Mouse (Mus musculus) embryo, embryonic 10 days (tissue): ENCODE results near the gene Strap.
A peak's percentile ranks its signal among the peaks of the same experiment; 100 is the strongest.
"Not testable (repeated sequence)": the region's sequence is repeated elsewhere in the genome, so short reads cannot be mapped to it uniquely, and the experiment has no call there.

ENCODE experiments used
- DNase-seq: peaks from one replicate; pipeline ENCODE4 v3.0.0-alpha.2; 2015; ENCODE audit warnings: low spot score

Strap gene

DNA sequence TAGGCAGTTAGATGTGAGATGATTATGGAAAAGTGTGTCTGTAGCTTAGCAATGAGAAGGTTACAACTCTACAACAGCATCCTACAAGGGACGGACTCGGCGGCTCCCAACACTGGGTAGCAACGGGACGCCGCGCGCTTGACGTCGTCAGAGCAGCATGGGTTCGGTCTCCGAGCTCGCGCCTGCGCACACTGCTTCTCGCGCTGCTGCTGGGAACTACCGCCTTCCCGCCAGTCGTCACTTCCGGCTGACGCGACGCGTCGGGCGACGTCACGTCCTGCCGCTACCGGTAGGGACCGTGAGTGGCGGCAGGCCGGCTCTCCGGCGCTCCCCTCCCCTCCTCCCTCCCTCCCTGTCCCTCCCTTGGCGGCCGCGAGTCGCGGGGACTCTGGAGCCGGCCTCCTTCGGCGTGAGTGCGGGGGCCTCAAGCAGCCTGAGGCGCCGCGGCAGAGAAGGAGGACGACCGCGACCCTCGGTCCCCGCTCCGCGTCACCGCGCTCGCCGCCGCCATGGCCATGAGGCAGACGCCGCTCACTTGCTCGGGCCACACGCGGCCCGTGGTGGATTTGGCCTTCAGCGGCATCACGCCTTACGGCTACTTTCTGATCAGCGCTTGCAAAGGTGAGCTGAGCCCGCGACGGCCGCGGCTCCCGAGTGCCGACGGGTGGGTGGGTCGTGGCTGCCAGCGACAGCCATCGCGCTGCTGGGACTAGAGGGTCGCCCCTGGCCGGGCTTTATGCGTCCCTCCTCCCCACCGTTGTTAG lies at the start of gene Strap:
Strap (plus strand) TSS at position 233 of the 764 bp plus-strand sequence.
- peak; percentile 100 for DNase-seq

DNA sequence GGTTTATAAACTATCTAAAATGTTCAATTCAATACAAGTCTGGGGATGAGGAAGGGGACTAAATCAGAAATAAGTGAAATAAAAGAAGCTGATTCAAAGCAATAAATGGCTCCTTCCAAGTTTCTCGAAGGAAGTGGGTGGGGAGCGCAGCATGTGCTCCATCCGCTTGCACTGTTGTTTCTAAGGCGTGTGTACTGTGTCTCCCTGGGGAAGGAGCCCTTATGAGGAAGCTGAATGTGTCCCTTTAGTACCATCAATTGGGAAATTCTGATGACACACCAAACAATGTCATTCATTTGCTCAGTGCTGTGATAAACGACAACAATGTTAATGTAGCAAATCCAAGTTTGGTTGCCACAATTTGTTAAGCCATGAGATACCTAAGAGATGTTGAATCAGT lies 47.2 kb upstream of the Strap start:
- DNase-seq, result no peak

DNA sequence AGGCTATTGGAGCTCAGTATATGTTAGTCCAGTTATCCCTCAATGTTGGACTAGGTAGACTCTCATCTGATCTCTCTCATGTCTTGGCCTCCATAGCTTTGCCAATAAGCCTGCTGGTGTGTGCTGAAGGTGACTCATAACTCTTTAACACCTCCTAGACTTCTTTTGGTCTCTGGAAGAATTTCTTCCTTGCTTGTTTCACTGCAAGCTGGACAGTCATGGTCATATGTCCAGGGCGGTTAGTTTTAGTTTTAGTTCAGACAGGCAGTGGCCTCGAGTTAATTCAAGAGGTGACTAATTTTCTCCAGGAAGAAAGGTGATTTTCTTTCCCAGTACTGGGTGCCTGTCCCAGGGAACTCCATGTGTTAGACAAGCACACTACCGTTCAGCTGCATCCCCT lies 46.8 kb upstream of the Strap start:
- DNase-seq, result no peak

DNA sequence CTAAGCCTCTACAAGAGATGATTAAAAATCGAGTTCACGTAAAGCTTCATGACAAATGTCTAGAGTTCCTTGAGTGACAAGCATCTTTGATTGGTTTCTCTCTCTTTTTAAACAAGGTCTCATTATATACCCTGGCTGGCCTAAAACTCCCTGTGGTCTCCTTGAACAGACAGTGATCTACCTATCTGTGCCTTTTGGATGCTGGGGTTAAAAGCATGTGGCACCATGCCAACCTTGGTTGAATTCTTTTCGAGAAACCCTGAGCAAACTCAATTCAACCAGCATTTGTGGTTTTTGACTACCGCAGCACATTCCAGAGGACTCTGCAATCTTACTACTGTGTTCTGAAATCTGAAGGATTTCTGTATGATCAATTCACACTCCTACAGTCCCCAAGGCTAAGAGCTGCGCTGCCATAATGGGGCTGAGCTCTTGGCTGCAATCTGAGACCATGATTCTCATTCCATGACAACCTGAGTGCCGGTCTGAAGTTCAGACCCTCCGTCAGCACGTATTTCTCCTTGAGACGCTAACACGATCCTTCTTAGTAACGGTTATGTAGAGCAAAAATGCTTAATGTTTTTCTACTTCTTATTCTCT lies 46.3 kb upstream of the Strap start:
- no peak for DNase-seq

DNA sequence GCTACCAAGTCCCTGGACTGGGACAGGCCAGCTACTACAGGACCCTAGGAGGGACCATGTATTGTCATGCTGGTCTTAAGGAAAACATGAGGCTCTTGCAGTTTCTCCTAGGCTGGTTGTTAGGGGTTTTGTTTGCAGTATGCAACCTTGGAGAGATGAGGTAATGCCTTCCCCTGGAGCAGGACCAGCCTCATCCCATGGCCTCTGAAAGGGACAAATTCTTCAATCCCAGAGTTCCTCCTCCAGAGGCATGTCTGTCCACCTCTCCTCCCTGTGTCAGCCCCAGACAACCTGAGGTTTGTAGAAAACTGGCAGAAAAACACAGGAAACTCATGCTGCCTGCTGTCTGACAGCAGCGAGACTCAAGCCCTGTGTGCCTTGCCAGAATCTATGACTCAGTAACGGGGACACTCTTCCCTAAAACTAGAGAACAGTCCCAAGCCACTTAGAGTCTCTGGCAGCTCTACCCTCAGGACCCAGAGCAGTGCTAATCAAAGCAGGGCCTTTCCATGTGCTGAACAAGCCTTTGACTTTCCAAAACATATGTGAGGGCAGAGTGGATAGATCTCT lies 44.2 kb upstream of the Strap start:
- no peak for DNase-seq

DNA sequence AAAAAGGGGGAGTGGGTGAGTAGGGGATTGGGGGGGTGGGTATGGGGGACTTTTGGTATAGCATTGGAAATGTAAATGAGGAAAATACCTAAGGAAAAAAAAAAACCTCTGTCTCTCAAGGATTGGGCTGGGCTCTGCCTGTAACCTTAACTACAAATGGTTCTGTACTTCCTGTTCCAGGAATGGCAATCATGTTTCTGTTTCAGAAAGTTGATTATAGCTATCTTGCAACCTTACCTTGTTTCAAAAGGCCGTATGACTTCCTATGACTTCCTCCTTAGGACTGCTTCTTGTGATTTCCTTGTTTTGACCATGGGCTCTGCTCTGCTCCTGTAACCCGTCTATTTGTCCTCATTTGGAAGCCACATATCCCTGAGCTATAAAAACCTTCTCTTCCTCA lies 40.6 kb upstream of the Strap start:
- no peak for DNase-seq

DNA sequence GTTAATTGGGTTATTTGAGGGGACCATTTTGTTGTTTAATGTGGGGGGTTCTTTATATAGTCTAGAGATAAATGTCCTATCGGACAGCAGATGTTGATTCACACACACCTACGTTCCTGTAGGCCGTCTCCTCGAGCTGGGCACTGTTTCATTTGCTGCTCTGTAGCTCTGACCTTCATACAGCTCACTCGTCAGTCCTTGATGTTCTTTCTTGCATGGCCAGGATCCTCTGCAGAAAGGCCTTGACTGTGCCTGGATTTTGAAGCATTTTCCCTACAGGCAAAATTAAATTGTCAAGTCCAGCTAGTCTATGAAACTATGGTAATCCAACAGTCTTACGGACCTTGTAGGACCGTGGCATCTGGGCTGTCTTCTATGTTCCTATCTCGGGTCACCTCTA lies 39.8 kb upstream of the Strap start:
- DNase-seq, result no peak

DNA sequence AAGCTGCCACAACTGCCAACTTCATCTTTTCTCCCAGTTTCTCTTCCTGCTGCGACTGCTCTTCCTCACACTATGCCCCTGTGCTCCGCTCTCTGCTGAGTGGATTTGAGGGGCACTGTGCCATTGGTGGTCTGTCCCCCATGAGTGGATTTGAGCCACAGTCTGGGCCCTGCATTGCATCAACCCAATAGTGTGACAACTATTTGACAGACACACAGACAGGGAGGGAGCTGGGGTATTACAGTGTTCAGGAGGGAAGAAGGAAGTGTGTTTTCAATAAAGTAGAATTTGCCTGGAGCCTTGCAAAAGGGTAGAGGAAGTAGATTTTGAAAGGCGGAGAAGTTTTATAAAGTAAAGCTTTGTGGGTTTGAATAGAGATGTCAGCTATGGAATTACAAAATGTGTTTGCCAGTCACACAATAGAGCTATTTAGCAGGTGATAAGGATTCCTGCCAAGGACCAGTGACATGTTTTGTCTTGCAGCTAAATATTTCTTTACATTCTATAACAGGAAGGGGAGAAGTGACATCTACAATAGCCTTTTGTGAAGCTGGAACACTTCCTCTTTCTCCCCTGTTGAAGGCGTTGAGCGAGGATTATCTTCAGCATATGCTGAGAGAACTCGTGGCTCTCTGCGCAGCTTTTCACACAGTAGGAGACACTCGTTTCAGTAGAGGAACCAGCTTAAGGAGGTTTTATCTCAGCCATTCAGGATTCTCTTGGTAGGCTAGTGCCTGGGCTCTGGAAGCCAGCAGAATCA lies 38.3 kb upstream of the Strap start:
- DNase-seq, result no peak

DNA sequence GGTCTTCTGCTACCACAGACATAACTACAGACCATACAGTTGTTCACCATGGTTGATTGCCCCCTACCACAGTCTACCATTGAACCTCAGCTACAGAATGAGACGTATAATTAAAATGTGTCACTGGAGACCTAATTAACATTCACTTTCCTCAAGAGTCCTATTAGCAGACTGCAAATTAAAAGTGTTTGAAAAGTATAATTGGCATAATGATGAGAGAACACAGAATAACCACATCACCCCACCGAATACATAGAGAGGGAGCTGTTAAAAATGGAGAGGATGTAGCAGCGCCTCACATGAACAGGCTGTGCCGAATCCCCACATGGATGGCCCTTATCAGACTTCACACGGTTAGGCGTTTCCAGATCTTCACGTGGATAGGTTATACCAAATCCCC lies 35.4 kb upstream of the Strap start:
- DNase-seq, result no peak

DNA sequence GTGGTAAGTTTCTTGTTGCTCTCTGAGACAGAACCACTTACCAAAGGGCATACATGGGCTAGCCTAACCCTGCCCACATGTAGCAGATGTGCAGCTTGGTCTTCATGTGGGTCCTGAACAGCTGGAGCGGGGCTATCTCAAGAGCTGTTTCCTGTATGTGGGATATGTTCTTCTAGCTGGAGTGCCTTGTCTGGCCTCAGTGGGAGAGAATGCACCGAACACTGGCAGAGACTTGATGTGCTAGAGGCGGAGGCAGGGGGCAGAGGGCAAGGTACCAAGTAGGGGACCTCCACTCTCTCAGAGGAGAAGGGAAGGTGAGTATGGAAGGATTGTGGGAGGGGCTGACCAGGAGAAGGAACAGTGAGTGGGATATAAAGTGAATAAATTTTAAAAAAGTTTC lies 32.7 kb upstream of the Strap start:
- DNase-seq, result no peak

DNA sequence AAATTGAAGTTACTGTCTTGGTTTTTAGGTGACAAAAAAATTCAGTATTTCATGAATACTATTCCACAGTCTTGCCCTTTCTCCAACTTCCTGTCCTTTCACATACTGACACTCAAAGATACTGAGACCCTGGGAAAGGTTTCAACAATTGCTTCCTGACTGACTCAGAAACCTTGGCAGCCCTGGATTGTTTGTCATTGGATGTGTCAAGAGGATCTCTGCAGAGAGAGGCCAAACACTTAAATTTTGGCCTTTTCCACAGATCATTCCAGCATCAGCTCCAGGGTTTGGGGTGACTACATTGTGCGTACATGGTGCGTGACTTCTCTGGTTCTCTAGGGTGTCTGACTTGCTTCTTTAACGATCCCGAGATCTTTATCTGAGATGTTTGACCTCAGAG lies 32.0 kb upstream of the Strap start:
- DNase-seq, result no peak

DNA sequence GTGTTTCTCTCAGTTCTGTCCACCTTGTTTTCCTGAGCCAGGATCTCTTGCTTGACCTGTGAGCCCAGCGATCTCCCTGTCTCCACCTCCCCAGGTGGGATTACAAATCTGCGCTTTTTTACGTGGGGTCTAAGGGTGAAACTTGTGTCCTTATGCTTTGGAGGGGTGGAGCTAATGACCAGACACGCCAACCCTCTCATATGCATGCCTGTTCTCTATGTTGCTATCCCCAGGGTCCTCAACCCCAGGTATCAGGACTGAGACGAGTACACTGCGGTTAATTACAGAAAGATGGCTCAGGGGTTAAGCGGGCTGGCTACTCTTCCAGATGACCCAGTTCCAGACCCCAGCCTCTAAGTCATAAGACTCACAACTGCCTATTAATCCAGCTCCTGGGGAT lies 31.4 kb upstream of the Strap start:
- no peak for DNase-seq

DNA sequence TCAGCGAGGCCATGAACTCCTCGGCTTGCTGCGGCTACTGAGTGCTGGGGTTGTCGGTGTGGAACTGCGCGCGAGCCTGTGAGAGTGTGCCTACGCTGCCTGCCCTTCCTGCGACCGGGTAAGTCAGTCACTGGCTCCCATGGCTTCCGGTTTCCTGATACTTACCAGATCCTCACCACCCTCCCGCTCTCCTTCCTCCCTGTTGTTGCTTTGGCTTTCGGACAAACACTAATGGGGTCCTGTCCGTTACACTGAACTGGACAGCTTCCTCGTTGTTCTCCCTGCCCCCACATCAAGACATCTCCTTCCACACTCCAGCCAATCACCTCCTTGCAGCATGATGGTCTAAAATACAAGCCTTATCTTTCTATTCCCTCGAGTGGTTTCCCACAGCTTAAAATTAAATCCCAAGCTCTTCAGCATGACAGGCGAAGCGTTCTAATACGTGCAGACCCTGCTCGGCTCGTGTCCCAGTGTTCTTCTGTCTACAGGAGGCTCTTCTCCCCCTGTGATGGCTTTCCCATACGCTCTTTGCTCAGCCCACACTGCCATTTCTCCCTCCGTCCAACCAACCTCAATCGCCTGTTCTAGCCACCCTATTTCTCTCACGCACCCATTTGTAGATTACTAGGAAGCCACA lies 30.5 kb upstream of the Strap start:
- peak; percentile 5 for DNase-seq

DNA sequence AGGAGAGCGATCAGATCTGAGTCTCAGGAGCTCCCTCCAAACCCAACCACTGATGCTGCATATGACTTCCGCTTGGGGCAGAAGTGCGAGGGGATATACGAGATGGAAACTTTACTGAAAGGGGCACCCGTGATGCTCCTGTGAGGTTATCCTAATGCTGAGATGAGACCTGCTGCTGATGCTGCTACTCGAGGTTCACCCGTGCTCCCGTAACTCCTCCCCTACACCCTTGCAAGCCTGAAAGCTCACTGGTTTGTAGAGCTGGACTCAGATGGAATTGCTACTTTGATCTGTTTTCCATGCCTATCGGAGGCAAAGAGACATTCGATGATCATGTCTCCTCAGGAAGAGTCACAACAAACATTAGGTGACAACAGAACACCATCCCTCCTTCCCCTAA lies 28.7 kb upstream of the Strap start:
- no peak for DNase-seq

DNA sequence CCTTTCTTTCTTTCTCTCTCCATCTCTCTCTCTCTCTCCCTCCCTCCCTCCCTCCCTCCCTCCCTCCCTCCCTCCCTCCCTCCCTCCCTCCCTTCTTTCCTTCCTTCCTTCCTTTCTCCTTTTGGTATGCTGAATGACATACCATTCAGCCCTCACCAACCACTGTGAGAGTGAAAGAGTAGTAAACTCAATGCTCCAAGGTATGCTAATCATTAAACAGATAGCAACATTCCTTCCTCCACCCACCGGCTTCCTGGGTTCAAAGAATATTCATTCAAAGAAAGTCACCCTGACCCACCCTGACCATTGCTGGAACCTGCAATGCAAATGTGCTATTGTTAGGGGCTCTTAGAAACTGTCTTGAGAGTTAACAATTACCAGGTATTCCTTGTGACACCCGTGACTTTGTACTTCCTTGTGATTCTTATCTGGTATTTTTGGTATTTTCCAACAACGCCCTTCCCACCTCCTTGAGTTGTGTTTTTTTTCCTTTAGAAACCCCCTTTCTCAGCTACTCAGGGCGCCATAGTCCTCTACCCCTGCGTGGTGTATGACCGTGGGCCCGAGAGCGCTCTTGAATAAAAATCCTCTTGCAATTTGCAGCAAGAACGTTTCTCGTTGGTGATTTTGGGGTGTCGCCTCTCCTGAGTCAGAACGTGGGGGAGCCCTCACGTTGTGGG lies 26.0 kb upstream of the Strap start:
- not testable (repeated sequence) for DNase-seq

DNA sequence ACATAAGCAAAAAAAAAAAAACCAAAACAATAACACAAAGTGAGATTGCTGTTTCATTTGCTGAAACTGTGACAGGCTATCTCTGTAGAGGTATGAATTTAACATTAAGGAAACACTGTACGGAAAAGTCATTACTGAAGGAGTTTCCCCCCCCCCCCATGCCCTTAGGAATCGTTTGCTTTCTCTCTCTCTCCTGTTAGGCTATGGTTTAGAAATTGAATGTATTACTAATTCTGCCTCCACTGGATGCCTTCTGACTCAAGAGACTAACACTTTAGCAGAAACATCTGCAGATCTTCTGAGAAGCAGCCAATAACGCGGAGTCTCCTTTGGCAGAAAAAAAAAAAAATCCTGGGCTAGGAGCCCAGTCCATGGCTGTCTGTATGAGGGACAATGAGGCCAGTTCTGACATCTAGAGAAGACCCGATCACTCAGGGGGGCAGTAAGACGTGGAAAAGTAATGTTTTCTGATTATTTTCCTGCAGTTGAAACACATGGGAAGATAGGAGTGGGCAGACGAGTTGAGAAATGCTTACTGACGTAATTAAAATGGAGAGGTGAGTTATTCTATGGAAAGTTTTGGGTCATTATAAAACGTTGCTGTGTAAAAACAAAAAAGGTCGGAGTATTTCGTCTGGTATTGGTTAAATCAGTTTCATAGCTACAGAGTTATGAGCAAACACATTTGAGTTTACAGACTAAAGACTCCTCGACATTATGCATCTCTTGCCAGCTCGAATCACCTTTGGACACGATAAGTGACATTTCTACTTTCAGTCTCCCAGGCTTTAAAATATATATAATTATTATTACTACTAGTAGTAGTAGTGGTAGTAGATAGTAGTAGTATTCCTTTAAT lies 24.5 kb upstream of the Strap start:
- no peak for DNase-seq

DNA sequence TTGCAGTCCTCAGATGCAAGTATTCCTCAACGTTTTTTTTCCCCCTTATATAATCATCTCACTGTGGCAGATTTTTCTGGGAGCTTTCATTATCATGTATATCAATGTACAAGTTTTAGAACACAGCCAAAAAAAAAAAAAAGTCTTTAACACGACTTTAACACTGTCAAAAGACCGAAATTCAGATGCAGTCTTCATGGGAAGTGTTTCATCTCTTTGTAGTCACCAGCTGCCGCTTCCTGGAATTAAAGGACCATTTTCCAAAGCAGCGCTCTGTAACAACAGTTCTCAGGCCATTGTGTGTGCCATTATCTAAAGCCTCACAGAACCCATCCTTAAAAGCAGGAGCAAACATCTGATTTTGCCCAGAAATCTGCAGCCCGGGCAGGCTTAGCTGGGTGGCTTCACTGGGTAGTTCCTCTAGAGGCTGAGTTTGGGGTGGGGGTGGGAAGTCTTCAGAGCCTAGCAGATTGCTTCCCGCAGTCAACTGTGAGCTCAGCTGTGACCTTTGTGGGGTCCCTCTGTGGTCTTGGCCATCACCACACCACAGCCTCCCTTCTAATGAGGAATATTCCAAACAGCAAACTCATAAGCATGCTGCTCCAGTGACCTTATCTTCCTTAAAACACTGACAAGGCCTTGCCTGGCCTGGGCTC lies 22.1 kb upstream of the Strap start:
- DNase-seq, result no peak

DNA sequence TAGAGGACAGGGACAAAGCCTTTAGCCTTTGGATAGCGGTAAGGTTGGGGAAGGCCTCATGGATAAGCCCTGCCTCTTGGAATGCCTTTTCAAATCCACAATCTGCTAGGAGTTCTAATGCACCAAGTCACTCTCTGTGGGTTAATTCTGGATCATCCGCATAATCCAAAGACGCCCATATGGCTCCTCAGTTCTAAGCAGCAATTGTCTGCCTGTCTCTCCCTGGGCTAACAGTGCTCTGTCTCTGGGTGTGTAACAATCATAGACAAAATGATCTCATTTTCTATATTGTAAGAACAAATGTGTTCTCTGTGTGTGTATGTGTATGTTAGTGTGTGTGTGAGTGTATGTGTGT lies 21.6 kb upstream of the Strap start:
- DNase-seq, result no peak

DNA sequence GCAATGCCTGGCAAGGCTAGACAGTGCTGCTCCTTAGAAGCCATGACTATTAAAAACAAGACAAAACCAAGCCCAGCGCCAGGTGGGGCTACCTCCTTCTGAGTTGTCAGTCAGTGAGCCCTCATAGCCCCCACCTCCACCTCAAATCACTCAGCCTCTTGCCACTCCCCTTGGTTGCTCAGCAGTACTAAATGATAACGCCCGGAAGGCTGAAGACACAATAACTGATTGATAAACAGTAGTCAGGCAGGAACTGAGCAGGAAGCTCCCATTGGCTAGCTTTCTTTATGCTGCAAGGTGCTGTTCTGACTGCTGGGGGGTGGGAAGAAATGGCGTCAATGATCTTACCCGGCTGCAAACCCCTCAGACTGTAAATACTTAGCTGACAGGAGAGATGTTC lies 18.1 kb upstream of the Strap start:
- no peak for DNase-seq

DNA sequence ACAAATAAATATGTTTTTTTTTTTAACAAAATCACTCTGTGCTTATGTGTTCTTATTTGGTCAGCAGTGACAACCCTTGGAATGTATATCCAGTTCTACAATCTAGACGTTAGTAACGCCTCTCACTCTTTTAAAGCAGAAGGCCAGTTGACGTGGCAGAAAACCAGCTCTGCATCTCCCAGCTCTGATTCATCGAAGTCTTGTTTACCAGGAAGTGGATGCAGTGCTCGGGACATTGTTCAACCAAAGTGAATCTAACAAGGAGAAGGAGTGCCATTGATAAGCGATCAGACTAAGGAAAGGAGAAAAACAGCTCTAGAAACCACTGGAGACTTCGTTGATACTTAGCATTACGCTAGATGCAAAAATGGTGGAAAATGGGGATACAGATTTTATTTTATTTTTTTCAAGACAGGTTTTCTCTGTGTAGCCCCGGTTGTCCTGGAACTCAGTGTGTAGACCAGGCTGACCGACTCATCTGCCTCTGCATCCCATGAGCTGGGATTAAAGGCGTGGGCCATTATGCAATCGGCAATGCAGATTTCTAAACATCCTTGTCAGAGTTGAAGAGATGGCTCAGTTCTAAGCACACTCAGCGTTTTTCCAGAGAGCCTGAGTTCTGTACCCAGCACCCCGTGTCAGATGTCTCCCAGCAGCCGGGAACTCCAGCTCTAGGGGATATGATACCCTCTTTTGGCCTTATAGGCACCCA lies 12.5 kb upstream of the Strap start:
- no peak for DNase-seq
